In genomic region chr11:68852932-68853409, GRCm38 (mm10) we compare ENCODE assay signal across 8 mouse cellular contexts. TPM values are rescaled to one million over a fixed set of nuclear protein-coding genes. Genes with fewer than 3 reads are reported as not detected.
DNase-seq lines count a peak whose midpoint lies in the region; ATAC-seq and TF ChIP-seq lines count a peak whose summit lies in the region.

No protein-coding gene starts in this region.

- H3K9ac ChIP-seq in forebrain, embryonic 13.5 days, result peak overlapping the region; percentile 95
- H3K9ac ChIP-seq in neural tube, embryonic 15.5 days (replicated peaks), result peak overlapping the region; percentile 97

- H3K27ac ChIP-seq in forebrain, embryonic 13.5 days, result peak overlapping the region; percentile 96
- peak overlapping the region; percentile 98 for H3K27ac ChIP-seq in neural tube, embryonic 15.5 days (replicated peaks)

- no peaks in the 10 kb centered on the region for H3K9me3 ChIP-seq in E14TG2a.4 (ENCODE audit: low read length)
- H3K9me3 ChIP-seq in forebrain, embryonic 13.5 days (replicated peaks), result no peaks in the 10 kb centered on the region
- no peaks in the 10 kb centered on the region for H3K9me3 ChIP-seq in neural tube, embryonic 15.5 days (replicated peaks)

- H3K4me1 ChIP-seq in E14TG2a.4 (replicated peaks; ENCODE audit: low read depth, low read length), result peaks cover 44% of the 10 kb centered on the region
- H3K4me1 ChIP-seq in forebrain, embryonic 13.5 days, result peaks cover 36% of the 10 kb centered on the region
- peaks cover 39% of the 10 kb centered on the region for H3K4me1 ChIP-seq in neural tube, embryonic 15.5 days

- peak overlapping the region; percentile 81 for H3K4me2 ChIP-seq in forebrain, embryonic 13.5 days
- peak overlapping the region; percentile 75 for H3K4me2 ChIP-seq in neural tube, embryonic 15.5 days

- DNase-seq in c-Kit-positive CD71-positive TER-119-positive erythroid progenitor cells, embryonic 14.5 days (ENCODE audit: low spot score), result peak; percentile 99
- DNase-seq in heart, postnatal 14 days, result peak; percentile 100
- DNase-seq in layer of hippocampus, adult 11-12 months (ENCODE audit: low spot score), result peak; percentile 100
- peak; percentile 99 to 100 for DNase-seq in lung, adult 18-20 months
- peak; percentile 100 for DNase-seq in testis, postnatal 14 days (ENCODE audit: low spot score)

- H3K4me3 ChIP-seq in E14TG2a.4 (replicated peaks; ENCODE audit: low read length), result peak overlapping the region; percentile 99
- H3K4me3 ChIP-seq in forebrain, embryonic 13.5 days, result peak overlapping the region; percentile 97
- peak overlapping the region; percentile 99 for H3K4me3 ChIP-seq in neural tube, embryonic 15.5 days (replicated peaks)

- intact Hi-C loops in heart, postnatal 14 days (cut with DNase I), result no loop called here

- H3K36me3 ChIP-seq in E14TG2a.4 (ENCODE audit: insufficient read depth, low read length), result peaks cover 6% of the 10 kb centered on the region; the same call in 1 of the 2 replicates
- H3K36me3 ChIP-seq in forebrain, embryonic 13.5 days (ENCODE audit: poor library complexity, severe bottlenecking), result no peaks in the 10 kb centered on the region
- H3K36me3 ChIP-seq in neural tube, embryonic 15.5 days, result no peaks in the 10 kb centered on the region

- H3K27me3 ChIP-seq in E14TG2a.4 (ENCODE audit: insufficient read depth, low read length), result no peaks in the 10 kb centered on the region
- H3K27me3 ChIP-seq in forebrain, embryonic 13.5 days, result 0 out of 2 replicates have a peak, but pooled peaks cover 3% of the 10 kb centered on the region
- peaks cover 6% of the 10 kb centered on the region; the same call in 1 of the 2 replicates for H3K27me3 ChIP-seq in neural tube, embryonic 15.5 days (replicated peaks)

- WGBS in forebrain, embryonic 13.5 days, result under 1% methylated on average over 42 of the region's 42 CpGs
- under 1% methylated on average over 42 of the region's 42 CpGs for WGBS in neural tube, embryonic 15.5 days

- TF ChIP-seq CTCF in E14TG2a.4 (conservative IDR thresholded peaks at IDR 0.05; ENCODE audit: low read length), result no peak

- peak; percentile 99 for ATAC-seq in forebrain, embryonic 13.5 days
- peak; percentile 99 for ATAC-seq in neural tube, embryonic 15.5 days (ENCODE audit: low FRiP score)

RNA-seq across cellular contexts. Expression of gene Ndel1, which starts 18.7 kb away (rescaled TPM):
- 67.7 and 70.8 TPM in 2 replicates for polyA plus RNA-seq in forebrain, embryonic 13.5 days (2015; fragmentation: Nextera tagmentation; extraction: Ambion mirVana)
- total RNA-seq in heart, postnatal 14 days (2021), result 10 to 100 TPM; 56.1 to 59.6 TPM
- 111 and 115 TPM in 2 replicates for polyA plus RNA-seq in neural tube, embryonic 15.5 days (2015; fragmentation: Nextera tagmentation; extraction: Ambion mirVana)

RNA-seq across cellular contexts. Expression of gene Rnf222, which starts 35.4 kb away (rescaled TPM):
- 0.08 TPM in 1 of 2 replicates, not detected in the other for polyA plus RNA-seq in forebrain, embryonic 13.5 days (2015; fragmentation: Nextera tagmentation; extraction: Ambion mirVana)
- total RNA-seq in heart, postnatal 14 days (2021), result under 1 TPM in 1 of 2 experiments, not detected in 1; 0.15 TPM
- polyA plus RNA-seq in neural tube, embryonic 15.5 days (2015; fragmentation: Nextera tagmentation; extraction: Ambion mirVana), result not detected in 2 replicates

RNA-seq across cellular contexts. Expression of gene Rpl26, which starts 48.4 kb away (rescaled TPM):
- 787 and 887 TPM in 2 replicates for polyA plus RNA-seq in forebrain, embryonic 13.5 days (2015; fragmentation: Nextera tagmentation; extraction: Ambion mirVana)
- total RNA-seq in heart, postnatal 14 days (2021), result 100 to 1,000 TPM; 607 to 680 TPM
- polyA plus RNA-seq in neural tube, embryonic 15.5 days (2015; fragmentation: Nextera tagmentation; extraction: Ambion mirVana), result 597 and 626 TPM in 2 replicates

Comparison
In these comparisons a context has a peak if more than half of its experiments do, and no peak if none do; other contexts are left out.
1. Peak in every context shown above with its lines: DNase-seq, ATAC-seq, H3K4me3 ChIP-seq and H3K27ac ChIP-seq.